Mouse (Mus musculus) C2C12 (cell line): ENCODE results near the gene Qrich2.

Experiments used
- CEBPB ChIP-seq: IDR thresholded peaks from one replicate; pipeline ENCODE4 v1.6.1; 2011; ENCODE audit warnings: low read depth, mild to moderate bottlenecking, control low read depth, moderate library complexity
- CTCF ChIP-seq: IDR thresholded peaks from one replicate; pipeline ENCODE4 v1.5.1; 2011; ENCODE audit not compliant: control insufficient read depth, insufficient read depth, insufficient read length
- MAX ChIP-seq: IDR thresholded peaks from one replicate; pipeline ENCODE4 v1.6.1; 2011; ENCODE audit warnings: mild to moderate bottlenecking, control low read depth
- MYOD1 ChIP-seq: IDR thresholded peaks from one replicate; pipeline ENCODE4 v1.6.1; 2011; ENCODE audit warnings: low read depth; ENCODE audit not compliant: control insufficient read depth, insufficient read length
- MYOG ChIP-seq: IDR thresholded peaks from one replicate; pipeline ENCODE4 v1.6.1; 2011; ENCODE audit not compliant: control insufficient read depth, insufficient read length; ENCODE audit errors: extremely low read depth
- USF1 ChIP-seq: IDR thresholded peaks from one replicate; pipeline ENCODE4 v1.6.1; 2011; ENCODE audit warnings: low read depth, mild to moderate bottlenecking, control low read depth, moderate library complexity

DNA sequence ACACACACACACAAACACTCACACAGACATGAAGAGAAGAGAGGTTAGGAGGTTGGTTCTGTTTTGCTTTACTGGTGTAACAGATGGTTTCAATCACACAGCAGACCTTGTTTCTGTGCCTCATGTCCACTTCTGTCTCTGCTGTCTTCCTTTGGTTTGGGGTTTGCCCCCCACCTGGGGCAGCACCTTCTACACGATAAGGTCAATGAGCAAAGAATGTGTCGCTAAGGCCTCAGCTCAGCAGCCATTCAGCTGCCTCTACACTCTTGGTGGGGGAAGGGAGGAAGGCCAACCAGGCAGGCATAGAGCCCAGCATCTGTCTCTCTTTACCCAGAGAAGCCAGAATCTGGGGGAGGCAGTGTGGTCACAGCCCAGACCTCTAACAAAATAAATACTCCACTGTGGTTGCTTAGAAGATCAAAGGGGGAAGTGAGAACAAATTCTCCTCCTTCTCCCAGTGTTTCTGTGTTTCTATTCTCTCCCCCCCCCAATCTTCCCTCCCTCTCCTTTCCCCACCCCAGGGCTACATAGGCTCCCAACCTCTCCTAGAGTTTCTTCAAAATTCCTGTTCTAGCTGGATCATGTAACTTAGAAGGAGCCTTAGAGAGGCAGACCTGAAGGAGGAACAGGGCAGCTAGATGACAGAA lies 47.7 kb downstream of the Qrich2 start:
- TF ChIP-seq MAX, result no peak
- no peak for TF ChIP-seq USF1
- no peak for TF ChIP-seq CTCF
- no peak for TF ChIP-seq MYOD1
- TF ChIP-seq CEBPB, result no peak
- no peak for TF ChIP-seq MYOG
